Mouse (Mus musculus) ZHBTc4 (cell line): ENCODE measurements around the gene Chst14.
A peak's percentile ranks its signal among the peaks of the same experiment; 100 is the strongest.

Experiments used
- DNase-seq: peaks from one replicate; pipeline ENCODE4 v3.0.0-alpha.2; 2011; ENCODE audit warnings: low read depth, low spot score

Gene Chst14

DNA sequence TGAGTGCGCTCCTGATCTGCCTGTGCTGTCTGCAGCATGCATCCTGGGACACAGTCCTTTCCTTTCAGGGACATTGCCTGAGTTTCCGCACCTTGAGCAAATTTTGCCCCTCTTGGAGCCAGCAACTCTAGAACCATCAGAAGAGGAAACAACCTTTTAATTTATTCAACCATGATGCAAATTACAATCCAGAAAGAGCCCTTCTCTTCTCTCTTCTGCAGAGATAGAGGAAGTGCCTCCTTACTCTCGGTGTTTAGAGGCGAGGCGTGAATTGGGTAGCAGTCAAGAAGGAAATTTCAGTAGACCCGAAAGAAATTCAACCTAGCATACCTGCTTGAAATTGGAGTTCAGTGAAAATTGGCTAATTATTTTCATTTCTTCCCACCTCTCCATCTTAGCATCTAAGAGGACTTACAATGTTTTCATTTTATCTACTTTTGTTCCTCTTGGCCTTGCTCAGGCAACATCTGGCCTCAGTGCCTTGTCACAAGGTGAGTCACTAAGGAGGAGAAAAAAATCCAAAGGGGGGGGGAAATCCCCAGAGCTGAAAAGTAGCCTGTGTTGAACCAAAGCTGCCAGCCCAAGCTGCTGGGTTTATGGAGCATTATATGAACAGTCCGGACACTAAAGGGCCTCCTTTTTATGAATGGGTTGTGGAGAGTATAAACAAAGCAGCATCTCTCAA, 20.7 kb upstream of the Chst14 start:
- DNase-seq, result no peak

DNA sequence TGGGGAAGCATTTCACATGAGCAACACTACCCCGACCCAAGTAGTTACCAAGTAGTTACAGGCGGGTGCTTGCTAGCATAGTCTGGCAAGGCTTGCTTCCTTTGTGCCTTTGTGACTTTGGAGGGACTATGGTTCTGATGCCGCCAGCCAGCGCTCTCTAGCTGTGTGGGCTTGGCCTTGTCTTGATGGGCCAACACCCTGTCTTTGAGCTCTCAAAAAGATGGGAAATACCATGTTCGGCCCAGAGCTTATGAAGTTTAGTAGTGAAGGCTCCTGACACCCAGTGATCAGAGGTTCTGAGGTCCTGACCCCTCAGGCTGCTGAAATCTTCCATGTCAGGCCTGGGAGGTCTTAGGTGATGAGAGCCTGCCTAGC, 20.2 kb upstream of the Chst14 start:
- peak; percentile 52 for DNase-seq

DNA sequence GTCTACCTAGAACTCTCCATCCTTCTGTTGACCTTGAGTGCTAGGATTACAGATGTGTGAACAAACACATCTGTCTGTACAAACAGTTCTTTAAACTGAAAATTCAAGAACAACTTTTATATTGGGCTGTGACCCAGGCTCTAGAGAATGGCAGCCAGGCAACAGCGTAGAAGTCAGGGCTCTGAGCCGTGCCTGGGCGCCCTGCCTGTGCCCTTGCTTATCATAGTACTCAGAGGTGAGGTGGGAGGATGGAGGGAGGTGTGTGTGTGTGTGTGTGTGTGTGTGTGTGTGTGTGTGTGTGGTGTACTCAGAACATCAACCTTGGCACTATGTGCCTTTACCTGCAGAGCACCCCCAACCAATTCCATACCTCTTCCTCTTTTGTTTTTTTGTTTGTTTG, 18.5 kb upstream of the Chst14 start:
- DNase-seq, result no peak

DNA sequence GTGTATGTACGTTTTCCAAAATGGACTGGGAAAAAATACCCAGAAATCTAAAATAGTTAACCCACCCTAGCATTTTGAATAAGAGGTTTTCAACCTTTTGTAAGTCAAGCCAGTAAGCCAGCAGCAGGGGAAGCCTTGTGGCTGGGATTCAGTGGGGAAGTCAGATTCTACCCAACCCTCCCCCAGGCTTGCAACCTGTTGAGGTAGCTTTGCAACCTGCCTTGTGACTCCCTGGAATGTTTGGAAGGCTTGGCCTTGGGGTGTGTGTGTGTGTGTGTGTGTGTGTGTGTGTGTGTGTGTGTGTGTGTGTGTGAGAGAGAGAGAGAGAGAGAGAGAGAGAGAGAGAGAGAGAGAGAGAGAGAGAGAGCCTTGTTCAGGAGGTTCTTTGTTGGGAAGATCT, 17.1 kb upstream of the Chst14 start:
- no peak for DNase-seq

DNA sequence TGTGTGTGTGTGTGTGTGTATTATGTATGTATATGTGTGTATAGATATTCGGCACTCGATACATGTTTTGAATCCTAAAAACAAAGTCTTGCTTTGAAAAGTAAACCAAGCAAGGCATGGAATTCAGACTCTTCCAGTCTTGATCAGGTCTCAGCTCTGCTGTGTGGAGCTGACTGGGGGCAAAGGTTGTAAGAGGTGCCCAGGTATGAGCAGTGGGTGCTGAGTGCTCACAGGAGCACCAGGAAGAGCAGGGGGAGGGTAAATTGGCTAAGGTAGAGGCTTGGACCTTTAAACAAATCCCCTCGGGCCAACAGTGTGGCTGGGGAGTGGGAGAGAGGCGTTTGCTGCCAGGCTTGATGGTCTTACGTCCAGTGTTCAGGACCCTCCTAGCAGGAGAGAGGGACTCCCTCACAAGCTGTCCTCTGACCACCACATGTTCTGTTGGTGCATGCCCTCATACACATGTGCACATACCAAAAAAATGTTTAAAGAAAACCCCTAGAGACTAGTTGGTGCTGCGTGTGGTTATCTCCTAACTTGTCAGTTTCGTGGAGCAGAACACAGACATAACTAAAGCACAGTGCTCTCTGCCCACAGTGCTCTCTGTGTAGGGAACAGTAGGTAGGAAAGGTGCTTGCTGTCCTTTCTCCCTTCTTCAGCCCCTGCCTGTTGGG, 15.6 kb upstream of the Chst14 start:
- DNase-seq, result no peak

DNA sequence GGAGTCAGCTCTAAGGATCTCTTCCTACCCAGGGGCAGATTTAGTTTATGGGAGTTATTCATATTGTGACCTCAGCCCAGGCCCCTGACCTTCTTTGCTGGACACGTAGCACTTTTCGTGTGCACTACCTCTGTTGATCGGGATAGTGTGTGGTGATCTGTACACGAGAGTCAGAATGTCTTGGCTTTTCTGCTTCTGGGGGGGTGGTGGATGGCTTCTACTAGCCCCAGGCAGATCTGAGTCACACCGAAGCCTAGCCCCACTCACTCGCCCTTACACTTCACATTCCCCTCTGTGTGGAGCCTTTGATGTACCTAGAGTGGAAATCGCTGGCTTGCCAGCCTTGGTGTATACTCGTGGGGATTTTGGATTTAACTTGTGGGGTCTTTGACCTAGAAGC, 13.6 kb upstream of the Chst14 start:
- DNase-seq, result no peak

DNA sequence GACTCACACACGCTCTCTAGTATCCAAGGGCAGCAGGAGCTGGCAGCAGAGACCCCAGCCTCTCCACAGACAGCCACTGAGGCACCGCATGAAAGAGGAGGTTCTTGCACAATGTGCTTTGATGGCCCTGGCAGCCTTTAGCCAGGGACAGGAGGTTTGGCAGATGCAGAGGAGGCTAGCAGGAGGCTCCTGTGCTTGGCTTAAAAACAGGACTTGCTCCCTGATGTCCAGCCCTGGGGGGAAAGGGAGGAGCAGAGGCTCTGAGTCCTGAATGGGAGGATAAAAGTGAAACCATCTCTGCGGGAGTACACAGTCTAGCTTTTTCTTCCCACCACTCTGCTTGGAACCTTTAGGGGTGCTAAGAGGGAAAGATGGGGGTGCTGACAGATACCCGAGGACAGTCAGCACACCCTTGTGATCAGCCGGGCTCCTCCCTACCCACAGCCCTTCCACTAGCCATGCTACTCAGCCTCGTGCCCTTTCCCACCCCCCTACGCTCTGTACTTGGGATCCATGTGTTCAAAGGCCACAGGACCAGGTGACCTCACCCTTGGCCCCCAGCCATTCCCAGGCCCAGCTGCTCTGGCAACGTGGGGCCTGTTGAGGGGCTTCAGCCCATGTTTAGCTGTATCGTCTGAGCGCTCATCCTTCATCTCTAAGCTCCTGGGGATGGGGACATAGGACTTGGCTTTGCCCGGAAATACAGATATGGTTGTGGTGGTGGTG, 12.6 kb upstream of the Chst14 start:
- no peak for DNase-seq

DNA sequence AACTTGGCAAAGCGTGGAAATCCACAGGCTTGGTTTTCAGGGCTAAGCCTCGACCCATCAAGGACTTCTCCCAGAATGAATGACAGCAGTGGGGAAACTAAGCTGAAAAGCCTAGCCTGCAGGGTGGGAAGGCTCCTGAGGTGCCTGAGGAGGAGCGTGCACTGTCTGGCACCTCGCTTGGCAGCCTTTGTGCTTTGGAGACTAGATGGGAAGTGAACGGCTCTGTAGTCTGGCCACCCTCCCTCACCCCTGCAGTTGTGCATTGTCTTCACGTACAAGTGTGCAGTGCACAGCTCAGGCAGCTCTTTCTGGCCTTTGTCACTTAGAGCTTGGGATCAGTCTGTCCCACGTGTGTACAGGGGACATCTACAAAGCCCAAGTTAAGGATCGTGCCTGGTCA, 11.6 kb upstream of the Chst14 start:
- DNase-seq, result no peak

DNA sequence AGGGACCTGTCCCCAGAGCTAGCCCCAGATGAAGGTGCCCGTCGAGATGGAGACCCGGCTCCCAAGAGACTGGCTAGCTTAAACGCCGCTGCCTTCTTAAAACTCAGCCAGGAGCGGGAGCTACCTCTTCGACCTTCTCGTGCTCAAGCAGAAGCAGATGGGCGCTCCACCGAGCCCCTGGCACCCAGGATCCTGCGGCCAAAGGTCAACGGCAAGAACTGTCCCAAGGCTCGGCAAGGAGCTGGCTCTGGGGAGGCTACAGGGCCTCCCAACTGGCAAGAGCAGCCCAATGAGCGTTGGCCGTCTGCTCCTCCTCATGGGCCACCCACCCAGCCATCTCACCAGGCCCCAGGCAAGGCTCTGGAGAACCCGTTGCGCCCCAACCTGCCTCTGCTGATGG, 9.9 kb upstream of the Chst14 start:
- DNase-seq, result no peak

DNA sequence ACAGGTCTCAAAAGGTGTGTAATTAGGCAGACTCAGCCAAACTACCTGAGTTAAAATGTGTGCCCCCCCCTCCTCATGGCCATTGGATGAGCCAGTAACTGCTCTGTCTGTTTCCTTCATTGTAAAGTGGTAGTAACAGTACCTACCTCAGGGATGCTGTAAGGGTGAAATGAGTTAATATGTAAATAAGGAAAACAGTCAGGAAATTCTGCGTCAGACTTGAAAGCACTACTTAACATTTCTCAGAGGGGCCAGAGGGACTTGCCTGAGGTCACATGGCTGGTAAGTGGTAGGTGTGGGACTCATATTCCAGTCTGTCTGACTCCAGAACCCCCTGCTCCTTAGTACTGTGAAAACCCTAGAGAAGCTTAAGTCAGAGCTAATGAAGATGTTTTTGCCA, 7.8 kb upstream of the Chst14 start:
- DNase-seq, result no peak

DNA sequence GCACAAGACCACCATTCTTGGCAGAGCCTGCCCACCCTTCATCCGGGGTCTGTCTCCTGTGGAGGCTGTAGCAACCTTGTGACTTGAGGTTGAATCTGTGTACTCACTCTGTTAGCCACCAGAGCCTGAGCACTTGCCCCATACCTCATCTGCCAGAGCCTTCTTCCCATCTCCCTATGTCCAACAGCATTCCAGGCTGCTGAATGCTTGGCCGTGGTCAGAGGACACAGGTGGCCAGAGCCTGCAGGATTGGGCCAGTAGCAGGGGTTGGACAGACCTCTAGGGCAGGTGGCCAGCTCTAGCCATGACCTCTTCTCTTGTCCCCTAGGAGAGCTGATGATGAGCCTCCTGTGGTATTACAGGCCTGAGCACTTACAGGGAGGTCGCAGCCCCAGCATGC, 5.9 kb upstream of the Chst14 start:
- DNase-seq, result no peak

DNA sequence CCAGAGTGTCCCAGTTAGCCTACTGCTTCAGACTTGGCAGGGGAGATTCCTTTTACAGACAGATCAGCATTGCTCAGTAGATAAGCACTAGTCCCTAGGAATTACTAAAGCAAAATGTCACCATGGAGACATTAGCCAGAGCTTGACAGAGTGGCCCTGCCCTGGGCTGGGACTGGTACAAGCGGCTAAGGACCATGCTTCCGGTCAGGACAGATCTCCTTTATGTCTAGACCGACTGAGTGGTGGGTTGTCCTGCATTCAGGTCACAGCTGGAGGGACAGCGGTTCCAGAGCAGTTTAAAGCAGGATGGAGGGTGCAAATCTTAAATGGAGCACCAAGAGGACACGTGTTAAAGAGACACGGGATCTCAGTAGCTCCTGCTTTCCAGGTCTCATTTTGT, 344 bp upstream of the Chst14 start:
- DNase-seq, result no peak

DNA sequence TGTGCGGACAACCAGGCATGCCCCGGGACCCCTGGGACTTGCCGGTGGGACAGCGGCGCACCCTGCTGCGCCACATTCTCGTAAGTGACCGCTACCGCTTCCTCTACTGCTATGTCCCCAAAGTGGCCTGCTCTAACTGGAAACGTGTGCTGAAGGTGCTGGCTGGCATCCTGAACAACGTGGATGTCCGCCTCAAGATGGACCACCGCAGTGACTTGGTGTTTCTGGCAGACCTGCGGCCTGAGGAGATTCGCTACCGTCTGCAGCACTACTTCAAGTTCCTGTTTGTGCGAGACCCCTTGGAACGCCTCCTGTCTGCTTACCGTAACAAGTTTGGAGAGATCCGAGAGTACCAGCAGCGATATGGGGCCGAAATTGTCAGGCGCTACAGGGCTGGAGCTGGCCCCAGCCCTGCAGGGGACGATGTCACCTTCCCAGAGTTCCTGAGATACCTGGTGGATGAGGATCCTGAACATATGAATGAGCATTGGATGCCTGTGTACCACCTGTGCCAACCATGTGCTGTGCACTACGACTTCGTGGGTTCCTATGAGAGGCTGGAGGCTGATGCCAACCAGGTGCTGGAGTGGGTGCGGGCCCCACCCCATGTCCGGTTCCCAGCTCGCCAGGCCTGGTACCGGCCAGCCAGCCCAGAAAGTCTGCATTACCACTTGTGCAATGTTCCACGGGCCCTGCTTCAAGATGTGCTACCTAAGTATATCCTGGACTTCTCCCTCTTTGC, 873 bp downstream of the Chst14 start:
- DNase-seq, result no peak

DNA sequence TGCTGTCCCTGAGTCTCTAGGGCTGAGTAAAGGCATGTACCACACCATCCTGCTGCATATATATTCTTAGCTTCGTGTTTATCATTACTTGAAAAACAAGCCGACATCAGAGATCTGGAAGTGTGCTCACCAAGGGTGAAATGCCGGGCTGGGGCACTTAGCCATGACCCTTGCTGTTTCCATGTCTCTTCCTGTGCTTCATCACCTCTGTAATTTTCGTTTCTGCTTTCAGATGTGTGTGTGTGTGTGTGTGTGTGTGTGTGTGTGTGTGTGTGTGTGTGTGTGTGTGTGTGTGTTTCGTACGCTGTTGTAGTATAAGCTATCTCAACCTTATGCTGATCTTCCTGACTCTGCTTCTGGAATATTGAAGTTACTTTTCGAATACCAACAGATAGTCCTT, 15.0 kb downstream of the Chst14 start:
- DNase-seq, result no peak

DNA sequence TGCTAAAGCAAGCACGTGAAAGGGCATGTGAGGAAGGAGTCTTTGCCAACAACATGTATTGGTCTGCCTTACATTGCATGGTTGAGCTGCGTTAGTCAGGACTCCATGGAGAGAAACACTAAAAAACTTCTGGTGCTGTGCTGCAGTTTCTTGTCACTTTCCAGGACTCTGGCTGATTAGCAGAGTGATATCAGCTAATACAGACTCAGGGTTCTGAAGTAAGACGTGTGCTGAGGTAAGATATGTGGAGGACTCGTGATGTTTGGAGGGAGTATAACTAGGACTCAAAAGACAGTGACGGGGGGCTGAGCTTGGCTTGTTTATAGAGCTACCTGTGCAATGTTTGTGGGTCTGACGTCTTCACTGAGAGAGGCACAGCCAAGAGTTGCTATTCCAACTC, 16.9 kb downstream of the Chst14 start:
- DNase-seq, result no peak

DNA sequence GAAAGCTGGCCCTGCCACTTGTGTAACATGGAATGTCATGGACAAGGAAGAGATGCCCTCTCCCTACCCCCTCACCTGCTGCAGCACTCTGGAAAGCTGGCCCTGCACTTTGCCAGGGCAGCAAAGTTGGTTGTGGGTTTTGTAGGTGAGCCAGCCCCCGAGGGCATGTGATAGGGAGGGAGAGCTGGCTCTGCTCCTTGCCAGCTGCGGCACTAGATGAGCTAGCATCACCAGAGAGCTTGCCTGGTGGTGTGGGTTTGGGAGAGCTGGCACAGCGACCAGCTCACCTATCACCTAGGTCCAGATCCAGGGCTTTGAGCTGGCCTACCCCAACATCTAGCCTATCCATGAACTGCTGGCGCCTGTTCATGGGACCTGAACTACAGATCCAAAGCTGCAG, 22.5 kb downstream of the Chst14 start:
- no peak for DNase-seq

DNA sequence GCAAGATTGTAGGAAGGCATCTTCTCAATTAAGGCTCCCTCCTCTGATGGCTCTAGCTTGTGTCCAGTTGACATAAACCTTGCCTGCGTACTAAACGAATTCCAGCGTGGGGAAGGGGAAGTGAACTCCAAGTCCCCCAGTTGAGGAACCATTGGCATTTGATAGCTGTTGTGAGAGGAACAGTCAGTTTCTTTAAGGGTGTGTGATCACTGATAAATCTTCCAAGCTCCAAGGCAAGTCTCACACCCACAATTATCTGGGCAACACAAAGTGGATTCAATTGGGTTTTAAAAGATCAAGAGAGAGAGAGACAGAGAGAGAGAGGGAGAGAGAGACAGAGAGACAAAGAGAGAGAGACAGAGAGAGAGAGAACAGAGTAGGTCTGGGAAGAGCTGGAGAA, 23.4 kb downstream of the Chst14 start:
- no peak for DNase-seq

DNA sequence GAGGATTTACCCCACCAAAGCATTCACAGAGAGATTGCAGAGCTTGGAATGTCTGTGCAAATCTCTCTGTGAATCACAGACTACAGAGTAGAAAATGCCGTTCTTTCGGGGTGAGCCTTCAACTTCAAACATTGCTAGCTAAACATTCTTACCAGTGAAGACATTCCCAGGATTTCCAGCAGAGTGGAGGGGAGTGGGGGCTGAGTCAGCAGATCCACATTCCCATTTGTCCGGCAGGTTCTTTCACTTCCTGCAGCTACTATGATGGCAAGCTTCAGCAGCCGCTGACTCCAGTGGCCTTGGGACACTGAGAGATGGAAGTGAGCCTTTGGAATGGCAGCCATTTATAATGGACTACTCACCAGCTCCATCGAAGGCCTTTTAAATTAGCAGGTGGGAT, 30.2 kb downstream of the Chst14 start:
- no peak for DNase-seq

DNA sequence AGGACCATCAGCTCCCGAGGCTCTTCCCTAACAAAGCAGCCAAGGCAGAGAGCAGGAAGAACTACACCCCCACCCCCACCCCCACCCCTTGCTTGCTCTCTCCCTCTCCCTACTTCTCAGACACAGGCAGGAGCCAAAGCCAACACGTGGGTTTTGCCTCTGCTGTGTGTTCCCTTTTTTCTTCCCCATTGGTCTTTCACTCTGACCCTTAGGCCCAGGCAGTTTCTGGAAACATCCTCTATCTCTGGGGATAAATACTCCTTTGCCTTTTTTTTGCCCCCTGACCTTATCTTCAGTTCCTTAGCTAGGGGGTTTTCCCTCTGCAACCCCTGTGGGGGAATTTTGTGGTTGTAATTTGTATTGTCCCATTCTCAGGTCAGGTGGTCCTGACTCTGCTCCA, 33.3 kb downstream of the Chst14 start:
- no peak for DNase-seq

DNA sequence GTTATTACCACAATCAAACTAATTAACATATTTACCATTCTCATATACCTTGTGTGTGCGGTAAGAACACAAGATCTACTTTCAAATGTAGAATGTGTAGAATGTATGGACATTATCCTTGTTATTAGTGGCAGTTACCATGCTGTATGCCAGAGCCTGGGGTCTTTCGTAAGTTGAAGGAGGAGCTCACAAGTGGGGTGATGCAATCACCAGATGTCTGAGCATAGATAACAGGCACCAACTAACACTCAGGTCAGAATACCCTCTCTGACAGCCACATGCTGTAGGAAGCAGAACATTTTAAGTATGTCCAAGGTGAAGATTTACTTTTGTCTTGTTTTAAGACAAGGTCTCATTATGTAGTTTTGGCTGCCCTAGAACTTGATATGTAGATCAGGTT, 34.1 kb downstream of the Chst14 start:
- no peak for DNase-seq

DNA sequence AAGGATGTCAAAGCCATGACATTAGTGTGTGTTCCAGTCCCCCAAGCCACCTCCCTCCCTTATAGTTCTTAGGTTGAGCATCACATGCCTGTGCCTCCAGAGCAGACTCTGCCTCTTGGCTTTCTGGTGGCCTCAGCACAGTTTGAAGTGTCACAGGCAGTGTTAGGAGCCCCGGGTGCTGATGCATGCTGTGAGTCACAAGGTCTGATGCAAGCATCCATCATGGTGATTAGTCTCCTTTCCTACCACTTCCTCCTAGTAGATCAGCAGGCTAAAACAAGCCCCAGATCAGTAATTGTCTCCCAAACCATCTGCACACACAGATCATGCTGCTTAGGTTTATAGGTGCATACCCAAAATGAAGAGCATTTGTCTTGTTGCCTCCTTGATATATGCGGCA, 35.2 kb downstream of the Chst14 start:
- DNase-seq, result no peak

DNA sequence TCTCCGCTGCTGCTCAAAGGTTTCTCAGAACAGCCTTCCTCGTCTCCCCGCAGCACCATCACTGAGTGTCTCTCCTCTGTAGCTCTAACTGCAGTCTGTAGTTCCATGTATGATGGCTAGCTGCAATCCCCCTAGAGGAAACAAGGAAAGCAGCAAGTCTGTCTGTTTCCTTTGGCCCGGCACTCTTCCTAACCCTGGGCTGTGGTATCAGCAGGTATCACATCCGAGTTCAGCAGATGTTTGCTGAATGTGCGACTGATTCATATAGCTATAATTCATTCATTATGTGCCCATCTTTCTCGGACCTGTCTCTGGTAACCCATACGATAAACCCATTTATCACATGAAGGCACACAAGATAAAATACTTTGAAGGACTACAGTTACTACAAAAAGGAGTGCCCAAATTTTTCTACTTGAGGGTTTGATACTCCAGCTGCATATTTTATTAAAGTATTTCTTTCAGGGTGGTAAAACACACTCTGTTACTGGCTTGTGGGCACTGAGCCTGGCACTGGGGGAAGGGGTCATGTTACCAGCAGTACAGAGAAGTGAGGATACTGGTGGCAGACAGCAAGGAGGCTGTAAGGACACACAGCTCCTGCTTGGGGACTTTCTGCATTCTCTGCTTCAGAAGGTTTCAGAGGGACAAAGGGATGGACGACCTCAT, 36.8 kb downstream of the Chst14 start:
- DNase-seq, result peak; percentile 44
